Mouse (Mus musculus) ES-Bruce4 (cell line): Measurements from ENCODE around the gene Cep70. TPM values are rescaled to one million over a fixed set of nuclear protein-coding genes. Genes with fewer than 3 reads are reported as not detected.

Experiments used
- H3K27ac ChIP-seq: 2 replicates; pipeline ENCODE4 v1.5.1; 2012; ENCODE audit warnings: low read length, inconsistent platforms; ENCODE audit not compliant: insufficient read depth
- H3K27me3 ChIP-seq: 2 replicates; pipeline ENCODE4 v1.6.1; 2012; ENCODE audit warnings: mild to moderate bottlenecking, low read length, inconsistent platforms; ENCODE audit not compliant: control insufficient read depth, poor library complexity, insufficient read depth, severe bottlenecking
- H3K36me3 ChIP-seq: 2 replicates; pipeline ENCODE4 v1.6.1; 2012; ENCODE audit warnings: inconsistent platforms, mild to moderate bottlenecking, low read length, moderate library complexity; ENCODE audit not compliant: control insufficient read depth, poor library complexity, insufficient read depth, severe bottlenecking
- H3K4me1 ChIP-seq: one replicate; pipeline ENCODE4 v1.8.1; 2011; ENCODE audit warnings: low read length; ENCODE audit not compliant: control insufficient read depth, insufficient read depth
- H3K4me3 ChIP-seq: 2 replicates; pipeline ENCODE4 v1.5.1; 2011; ENCODE audit warnings: low read depth, mild to moderate bottlenecking, low read length
- H3K9ac ChIP-seq: 2 replicates; pipeline ENCODE4 v1.6.1; 2012; ENCODE audit warnings: low read depth, mild to moderate bottlenecking, inconsistent platforms; ENCODE audit not compliant: poor library complexity, severe bottlenecking
- H3K9me3 ChIP-seq: replicated peaks from 2 replicates; pipeline ENCODE4 v1.6.1; 2012; ENCODE audit warnings: mild to moderate bottlenecking, low read length, inconsistent platforms; ENCODE audit not compliant: control insufficient read depth, poor library complexity, insufficient read depth, severe bottlenecking
- CTCF ChIP-seq: IDR thresholded peaks from one replicate; pipeline ENCODE4 v1.8.1; 2011; ENCODE audit warnings: low read depth, low read length
- EP300 ChIP-seq: IDR thresholded peaks from 2 replicates; pipeline ENCODE4 v1.6.1; 2011; ENCODE audit warnings: low read depth, low read length; ENCODE audit not compliant: insufficient read depth
- POLR2A ChIP-seq: IDR thresholded peaks from one replicate; pipeline ENCODE4 v1.8.1; 2011; ENCODE audit warnings: low read length; ENCODE audit not compliant: insufficient read depth
- polyA plus RNA-seq: library from polyadenylated mRNA; stranded (reverse); fragments of >200 nt; gene quantifications from 2 replicates; pipeline ENCODE4 v1.2.4, GENCODE M21; 2011; ENCODE audit warnings: low read depth; ENCODE audit not compliant: missing spikeins, insufficient read depth, insufficient read length

Gene Cep70
- polyA plus RNA-seq, 1 experiment: 51.7 TPM

GRCm38 (mm10) chr9:99242533-99243189 is 506 bp upstream of the Cep70 start:
- peak overlapping the region; percentile 67 for H3K4me3 ChIP-seq
- no peak for TF ChIP-seq POLR2A
- no peak for TF ChIP-seq CTCF
- no peak for TF ChIP-seq EP300
- peaks cover 4% of the 10 kb centered on the region; the same call in 1 of the 2 replicates for H3K9me3 ChIP-seq
- no peaks in the 10 kb centered on the region for H3K27me3 ChIP-seq
- H3K9ac ChIP-seq: peak overlapping the region; percentile 22; the same call in 1 of the 2 replicates
- H3K36me3 ChIP-seq: peaks cover 4% of the 10 kb centered on the region; the same call in 1 of the 2 replicates
- no peaks in the 10 kb centered on the region for H3K4me1 ChIP-seq
- H3K27ac ChIP-seq: no peak overlapping the region

GRCm38 (mm10) chr9:99243895-99244293 is 727 bp downstream of the Cep70 start:
- Histone ChIP-seq H3K9ac (peak overlapping the region; percentile 25), H3K36me3 (peaks cover 6% of the 10 kb centered on the region; the same call in 1 of the 2 replicates), H3K4me3 (peak overlapping the region; percentile 90), H3K4me1 (no peaks in the 10 kb centered on the region), H3K9me3 (peaks cover 4% of the 10 kb centered on the region; the same call in 1 of the 2 replicates), H3K27ac (peak overlapping the region; percentile 5; the same call in 1 of the 2 replicates), H3K27me3 (no peaks in the 10 kb centered on the region)
- no peak for TF ChIP-seq POLR2A
- TF ChIP-seq CTCF: no peak
- no peak for TF ChIP-seq EP300

- H3K9ac ChIP-seq: no peak overlapping the region
- no peak for TF ChIP-seq POLR2A
- TF ChIP-seq EP300: no peak
- no peak for TF ChIP-seq CTCF
- no peaks in the 10 kb centered on the region for H3K27me3 ChIP-seq
- H3K9me3 ChIP-seq: no peaks in the 10 kb centered on the region
- H3K36me3 ChIP-seq: peaks cover 6% of the 10 kb centered on the region; the same call in 1 of the 2 replicates
- H3K4me1 ChIP-seq: no peaks in the 10 kb centered on the region
- no peak overlapping the region for H3K4me3 ChIP-seq
- H3K27ac ChIP-seq: no peak overlapping the region
Observed at GRCm38 (mm10) chr9:99248304-99248703, 5.1 kb downstream of the Cep70 start.

- no peak overlapping the region for H3K4me3 ChIP-seq
- no peak for TF ChIP-seq POLR2A
- TF ChIP-seq CTCF: no peak
- TF ChIP-seq EP300: no peak
- no peak overlapping the region for H3K9ac ChIP-seq
- H3K27me3 ChIP-seq: no peaks in the 10 kb centered on the region
- peaks cover 9% of the 10 kb centered on the region; the same call in 1 of the 2 replicates for H3K36me3 ChIP-seq
- H3K27ac ChIP-seq: no peak overlapping the region
- no peaks in the 10 kb centered on the region for H3K4me1 ChIP-seq
- no peaks in the 10 kb centered on the region for H3K9me3 ChIP-seq
Observed at GRCm38 (mm10) chr9:99248906-99249305, 5.7 kb downstream of the Cep70 start.

GRCm38 (mm10) chr9:99253861-99254260 is 10.7 kb downstream of the Cep70 start:
- no peaks in the 10 kb centered on the region for H3K27me3 ChIP-seq
- no peak for TF ChIP-seq EP300
- no peak for TF ChIP-seq POLR2A
- no peak for TF ChIP-seq CTCF
- H3K4me3 ChIP-seq: no peak overlapping the region
- H3K9me3 ChIP-seq: peaks cover 16% of the 10 kb centered on the region; the same call in 1 of the 2 replicates
- peaks cover 2% of the 10 kb centered on the region for H3K4me1 ChIP-seq
- peak overlapping the region; percentile 84 for H3K27ac ChIP-seq
- peak overlapping the region; percentile 31 for H3K9ac ChIP-seq
- peaks cover 16% of the 10 kb centered on the region for H3K36me3 ChIP-seq

- TF ChIP-seq POLR2A (no peak), EP300 (no peak), CTCF (no peak)
- no peaks in the 10 kb centered on the region for H3K27me3 ChIP-seq
- H3K4me1 ChIP-seq: peaks cover 2% of the 10 kb centered on the region
- no peak overlapping the region; the same call in 1 of the 2 replicates for H3K9ac ChIP-seq
- H3K36me3 ChIP-seq: peaks cover 21% of the 10 kb centered on the region
- no peak overlapping the region for H3K4me3 ChIP-seq
- peaks cover 16% of the 10 kb centered on the region; the same call in 1 of the 2 replicates for H3K9me3 ChIP-seq
- H3K27ac ChIP-seq: peak overlapping the region; percentile 79
Observed at GRCm38 (mm10) chr9:99256206-99256605, 13.0 kb downstream of the Cep70 start.
